Mouse (Mus musculus) liver, postnatal 0 days (tissue): ENCODE results near the gene Epha4.

Experiments used
- CTCF ChIP-seq: sonication (generic); IDR thresholded peaks from 2 replicates; pipeline ENCODE4 v1.5.1; 2016; ENCODE audit warnings: antibody characterized with exemption, low read depth
- EP300 ChIP-seq: IDR thresholded peaks from 2 replicates; pipeline ENCODE4 v1.6.1; 2016; ENCODE audit warnings: antibody characterized with exemption, low read depth, mild to moderate bottlenecking

DNA sequence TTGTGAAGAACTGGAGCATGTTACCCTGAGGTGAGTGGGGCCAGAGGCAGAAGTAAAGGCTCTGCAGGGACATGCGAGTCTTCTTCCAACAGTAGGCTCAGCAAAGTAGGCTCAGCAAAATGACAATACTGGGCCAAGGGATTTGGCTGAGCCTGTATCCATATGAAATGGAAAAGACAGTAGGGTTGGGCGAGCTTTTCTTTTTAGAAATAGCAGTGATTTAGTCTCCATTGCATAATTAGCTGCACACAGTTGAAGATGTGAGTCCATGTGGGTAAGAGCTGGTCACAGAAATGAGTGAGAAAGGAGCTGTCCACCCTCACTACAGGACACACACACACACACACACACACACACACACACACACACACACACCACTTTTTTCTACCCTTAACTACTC is 104.2 kb downstream of the Epha4 start:
- no peak for TF ChIP-seq CTCF
- no peak for TF ChIP-seq EP300
